Mouse (Mus musculus): ENCODE measurements at regions not wholly inside any gene's neighbourhood (a gene's known extent, or its start where the extent isn't known, plus 50 kb on each side); places are given as distances from the start of the nearest gene placed in this dataset.
A peak's percentile ranks its signal among the peaks of the same experiment; 100 is the strongest.

DNA sequence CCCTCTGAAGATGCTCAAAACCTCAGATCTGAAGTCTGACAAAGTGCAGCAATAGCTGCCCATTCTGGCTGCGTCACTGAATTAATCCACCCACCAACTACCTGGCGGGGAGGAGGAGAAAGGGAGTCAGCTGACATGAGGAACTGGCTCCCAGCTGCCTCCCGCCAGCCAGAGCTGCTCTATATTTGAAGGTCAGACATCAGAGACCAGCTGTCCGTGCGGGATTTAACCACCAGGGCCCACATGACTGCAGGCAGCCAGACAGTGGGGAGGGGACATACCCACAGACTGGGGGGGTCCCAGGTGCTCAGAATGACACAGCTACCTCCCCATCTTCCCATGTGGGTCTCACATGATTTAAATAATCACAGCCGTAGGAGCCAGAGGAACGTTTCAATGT, 94.8 kb upstream of the Aldh1b1 start:
- DNase-seq: no peak

DNA sequence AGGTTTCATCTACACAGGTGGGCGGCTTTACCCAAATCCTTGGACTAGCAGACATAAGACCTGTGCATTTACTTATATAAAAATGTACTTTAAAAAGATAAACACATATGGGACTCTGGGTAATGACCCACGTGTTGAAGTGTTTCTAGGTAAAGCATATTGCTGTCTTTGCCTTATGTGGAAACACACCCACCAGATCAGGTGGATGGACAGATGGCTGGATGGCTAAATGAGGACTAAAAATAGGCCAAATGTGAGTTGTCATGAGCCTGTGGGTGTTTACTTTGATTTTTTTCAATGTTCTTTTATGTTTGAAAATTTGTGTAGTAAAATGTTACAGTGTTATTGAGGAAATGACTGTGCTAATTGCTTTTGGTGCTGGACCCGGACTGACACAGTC, 99.2 kb upstream of the Aldh1b1 start:
- DNase-seq: no peak

DNA sequence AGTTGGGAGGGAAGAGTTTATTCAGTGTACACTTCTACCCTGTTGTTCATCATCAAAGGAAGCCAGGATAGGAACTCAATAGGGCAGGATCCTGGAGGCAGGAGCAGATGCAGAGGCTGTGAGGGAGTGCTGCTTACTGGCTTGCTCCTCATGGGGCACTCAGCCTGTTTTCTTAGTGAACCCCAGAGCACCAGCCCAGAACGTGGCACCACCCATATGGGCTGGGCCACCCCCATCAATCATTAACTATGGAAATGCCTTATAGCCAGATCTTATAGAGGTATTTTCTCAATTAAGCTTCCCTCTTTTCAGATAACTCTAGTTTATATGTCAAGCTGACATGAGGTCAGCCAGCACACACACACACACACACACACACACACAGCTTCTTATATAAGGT, 103.6 kb upstream of the Aldh1b1 start:
- DNase-seq: no peak

DNA sequence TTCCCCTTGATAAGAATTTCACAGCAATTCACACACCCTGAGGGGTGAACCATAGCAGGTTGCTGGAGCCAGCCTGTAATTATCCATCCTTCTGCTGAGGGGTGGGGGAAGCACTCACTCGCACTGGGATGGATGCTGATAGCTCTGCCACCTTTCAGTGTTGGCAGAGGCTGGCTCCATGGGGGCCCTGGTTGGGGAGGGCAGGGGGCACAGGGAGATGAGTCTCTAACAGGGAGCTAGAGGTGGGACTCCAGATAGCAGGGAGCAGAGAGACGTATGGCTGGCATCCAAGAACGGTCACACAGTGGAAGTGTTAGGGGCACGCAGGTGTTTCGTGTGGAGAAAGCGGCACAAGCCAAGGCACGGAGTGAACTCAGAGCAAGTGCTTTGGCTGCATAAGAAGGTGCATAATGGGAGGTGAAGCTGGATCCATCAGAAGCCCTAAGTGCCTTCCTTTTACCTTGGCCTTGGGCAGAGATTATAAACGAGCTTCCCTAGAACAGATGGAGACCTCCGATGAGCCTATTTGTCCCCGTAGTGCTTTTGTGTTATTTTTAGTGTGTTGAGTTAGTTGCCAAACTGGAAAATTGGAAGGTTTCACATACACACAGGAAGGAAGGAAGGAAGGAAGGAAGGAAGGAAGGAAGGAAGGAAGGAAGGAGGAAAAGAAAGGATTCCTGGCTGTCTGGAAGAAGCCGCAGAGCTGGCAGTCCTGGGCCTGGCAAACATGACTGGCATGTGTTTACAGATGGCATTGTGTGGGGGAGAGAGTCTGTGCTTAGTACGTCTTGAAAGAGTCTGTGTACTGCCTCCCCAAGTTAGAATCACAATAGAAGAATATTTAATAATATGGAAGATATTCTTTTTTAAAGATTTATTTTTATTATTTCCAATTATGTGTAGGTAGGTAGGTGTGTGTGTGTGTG, 108.6 kb upstream of the Aldh1b1 start:
- peak; percentile 69 for DNase-seq

DNA sequence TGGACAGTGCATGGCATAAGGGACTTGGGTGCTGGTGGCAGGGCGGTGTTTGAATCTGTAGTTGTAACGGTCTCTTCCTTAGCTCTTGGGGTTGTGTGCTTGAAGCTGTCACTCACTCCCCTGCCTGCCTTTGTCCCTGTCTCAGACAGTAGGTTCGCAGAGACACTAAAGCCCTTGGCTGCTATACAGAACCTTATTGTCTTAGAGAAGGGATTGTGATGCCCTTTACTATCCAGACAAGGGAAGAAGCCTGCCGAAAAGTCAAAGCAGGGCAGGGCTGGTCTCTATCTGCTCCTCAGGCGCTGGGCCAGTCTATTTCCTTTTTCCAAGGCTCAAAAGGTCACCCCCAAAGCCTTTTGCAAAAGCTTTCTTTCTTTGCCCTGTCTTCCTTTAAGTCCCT, 109.2 kb upstream of the Aldh1b1 start:
- no peak for DNase-seq

DNA sequence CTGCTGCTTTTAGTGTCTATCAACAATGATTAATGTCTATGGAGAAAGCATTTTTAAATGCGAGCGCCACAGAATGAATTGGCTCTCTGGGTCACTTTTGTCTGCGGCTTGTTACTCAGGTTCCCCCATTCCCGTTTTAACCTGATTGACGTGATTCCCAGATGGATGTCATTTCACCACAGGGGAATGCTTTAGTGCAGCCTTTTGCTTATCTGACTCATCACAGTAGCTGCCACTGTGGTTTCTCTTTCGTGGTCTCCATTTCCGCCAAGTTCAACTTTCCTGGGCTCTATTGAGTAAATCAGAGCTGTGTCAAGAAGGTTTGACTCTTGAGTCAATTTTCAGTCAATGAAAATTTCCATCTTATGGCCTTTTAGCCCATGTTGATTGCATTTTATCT, 110.6 kb upstream of the Aldh1b1 start:
- no peak for DNase-seq

DNA sequence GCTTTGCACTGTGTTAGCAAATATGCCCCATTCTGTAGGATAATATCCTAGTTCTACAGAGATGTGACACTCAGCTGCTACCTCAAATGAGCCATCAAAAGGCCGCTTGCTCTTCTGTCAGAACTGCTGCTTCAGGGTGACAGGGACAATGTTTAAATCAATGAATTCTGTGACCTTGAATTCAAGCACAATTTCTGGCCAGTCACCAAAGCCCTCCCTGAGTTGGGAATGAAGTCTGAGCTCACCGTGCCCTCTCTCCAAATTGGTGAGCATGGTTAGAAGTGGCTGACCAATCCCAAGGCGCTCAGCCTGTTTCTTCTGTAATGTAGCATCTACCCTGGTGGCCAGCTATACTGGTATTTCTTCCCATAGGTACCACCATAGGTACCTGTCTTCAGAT, 113.8 kb upstream of the Aldh1b1 start:
- no peak for DNase-seq

DNA sequence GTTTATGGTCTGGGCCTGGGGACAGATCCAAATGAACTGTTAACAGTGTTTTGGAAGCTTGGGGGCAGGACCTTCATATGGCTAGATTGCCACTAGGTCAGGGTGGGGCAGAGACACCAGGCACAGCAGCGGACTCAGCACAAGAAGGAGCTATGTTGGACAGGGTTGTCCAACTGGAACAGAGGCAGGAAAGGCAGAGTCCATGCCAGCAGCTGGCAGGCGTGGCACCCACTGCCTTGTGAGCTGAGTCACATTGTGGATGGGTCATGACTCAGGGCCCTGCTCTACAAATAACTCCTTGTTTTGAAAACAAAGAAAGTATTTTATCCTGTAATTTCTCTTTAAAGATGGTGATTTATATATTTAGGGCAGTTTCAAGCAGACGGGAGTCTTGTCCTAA, 115.6 kb upstream of the Aldh1b1 start:
- DNase-seq: peak; percentile 18

DNA sequence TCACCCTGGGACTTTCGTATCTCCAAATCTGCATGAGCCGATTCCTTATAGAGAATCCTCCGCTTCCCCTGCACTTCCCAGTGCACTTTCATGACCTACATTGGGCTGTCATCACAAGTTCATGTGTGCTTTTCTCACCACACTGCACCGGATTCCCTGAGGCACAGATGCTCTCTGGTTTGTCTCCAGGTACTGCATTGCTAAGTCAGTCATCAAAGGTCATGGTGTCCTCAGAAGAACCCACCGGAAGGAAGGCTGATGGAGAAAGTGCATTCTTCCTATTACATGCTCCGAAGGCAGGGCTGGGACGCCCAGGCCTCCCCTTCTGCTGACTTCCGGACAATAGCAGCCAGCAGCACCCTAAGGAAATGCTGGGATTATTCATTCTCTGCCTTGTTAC, 116.1 kb upstream of the Aldh1b1 start:
- DNase-seq: no peak

DNA sequence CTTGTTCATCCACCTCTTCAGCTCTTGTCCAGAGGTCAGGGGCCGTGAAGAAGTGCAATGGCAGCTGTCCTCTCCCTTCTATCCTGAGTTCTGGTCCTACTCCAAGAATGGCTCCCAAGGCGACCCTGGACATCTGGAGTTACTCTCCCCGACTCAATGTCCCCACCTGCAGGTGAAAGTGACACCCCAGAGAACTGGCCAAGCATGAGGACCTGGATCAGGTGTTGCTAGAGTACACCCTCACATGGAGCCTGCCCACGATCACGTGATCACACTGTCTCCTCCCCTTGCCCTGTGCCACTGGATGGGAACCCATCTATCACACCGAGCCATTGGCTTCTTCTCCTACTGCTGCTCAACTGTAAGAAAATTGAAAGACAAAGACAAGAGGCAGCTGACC, 122.7 kb upstream of the Aldh1b1 start:
- no peak for DNase-seq

DNA sequence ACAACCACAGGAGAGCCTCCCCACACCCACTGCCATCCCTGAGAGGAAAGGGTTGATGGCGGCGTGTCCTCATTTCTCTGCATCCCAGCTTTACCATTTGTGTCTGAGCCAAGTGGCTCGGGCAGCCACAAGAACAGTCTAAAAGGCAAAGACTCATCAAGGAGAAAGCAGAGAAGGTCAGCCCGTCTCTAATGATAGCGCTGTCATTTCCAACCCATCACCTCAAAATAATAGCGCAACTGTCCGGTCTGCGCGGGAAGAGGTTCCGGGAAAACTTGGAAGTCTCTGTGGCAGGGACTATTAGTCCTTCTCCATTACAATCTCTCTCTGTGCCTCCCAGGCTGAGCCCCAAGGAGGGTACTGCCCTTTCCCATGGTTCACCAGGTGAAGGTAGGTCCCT, 124.5 kb upstream of the Aldh1b1 start:
- DNase-seq: no peak

DNA sequence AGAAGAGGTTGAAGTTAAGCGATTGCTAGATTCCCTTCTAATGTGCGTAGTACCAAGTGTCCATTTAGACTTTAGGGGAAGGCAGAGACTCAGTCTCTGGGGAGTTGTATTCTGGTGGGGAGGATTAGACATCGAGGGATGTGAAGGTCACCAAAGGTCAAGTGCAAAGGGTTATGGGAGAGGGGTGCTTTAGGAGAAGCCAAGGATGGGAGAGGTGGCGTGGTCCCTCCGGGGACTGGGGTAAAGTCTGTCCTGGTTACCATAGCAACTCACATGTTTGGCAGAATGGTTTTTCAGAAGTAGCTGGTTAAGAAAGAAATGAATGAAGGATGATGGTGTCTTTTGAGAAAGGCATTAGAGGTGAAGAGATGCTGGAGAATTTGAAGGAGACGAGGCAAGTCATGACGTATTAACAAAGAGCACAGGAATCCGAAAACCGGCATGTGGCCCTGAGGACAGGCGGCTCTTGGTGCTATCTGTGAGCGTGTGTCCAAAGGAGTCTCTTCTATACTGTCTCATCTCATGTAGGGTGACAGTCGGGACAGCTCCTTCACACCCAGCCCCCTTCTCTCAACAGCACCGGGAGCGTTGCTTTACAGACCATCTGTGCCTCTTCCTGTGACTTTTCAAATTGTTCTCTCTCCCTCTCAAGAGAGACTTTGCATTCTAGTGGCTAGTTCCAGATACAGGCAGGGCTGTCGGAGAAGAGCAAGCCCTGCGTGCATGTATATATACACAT, 125.6 kb upstream of the Aldh1b1 start:
- no peak for DNase-seq

DNA sequence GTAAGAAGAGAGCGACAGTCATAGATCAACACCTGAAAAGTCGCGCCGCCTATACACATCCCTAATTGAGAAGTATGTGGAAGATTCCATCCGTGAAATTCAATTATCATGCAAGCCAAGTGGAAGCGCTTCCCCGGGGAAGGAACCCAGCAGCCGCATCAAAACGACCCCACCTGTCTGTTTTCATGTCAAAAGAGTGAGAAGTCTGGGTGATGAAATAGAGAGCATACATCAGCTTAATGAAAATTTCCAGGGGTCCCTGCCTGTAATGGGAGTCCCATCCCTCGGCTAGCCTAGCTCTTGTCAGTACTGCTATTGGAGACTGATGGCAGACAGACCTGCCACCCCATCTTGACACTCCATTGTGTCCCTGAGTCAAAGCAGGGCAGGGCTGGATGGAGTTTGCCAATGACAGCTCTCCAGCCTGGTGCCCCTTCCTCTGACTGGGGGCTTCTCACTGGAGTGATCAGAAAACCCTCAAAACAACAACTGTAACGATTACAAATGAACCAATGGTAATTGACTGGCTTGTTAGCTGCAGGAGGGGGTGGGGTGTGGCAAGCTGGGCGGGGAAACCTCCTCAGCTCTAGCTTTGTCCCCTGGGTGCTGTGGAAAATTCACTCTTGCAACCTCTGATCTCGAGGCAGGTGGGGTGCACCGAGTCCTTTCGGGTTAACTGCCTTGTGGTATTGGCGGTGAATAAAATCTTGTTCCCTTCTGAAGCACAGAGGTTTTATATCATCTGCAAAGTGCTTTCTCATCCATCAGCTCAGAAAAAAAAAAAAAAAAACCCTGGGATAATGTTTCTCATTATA, 126.4 kb upstream of the Aldh1b1 start:
- no peak for DNase-seq

DNA sequence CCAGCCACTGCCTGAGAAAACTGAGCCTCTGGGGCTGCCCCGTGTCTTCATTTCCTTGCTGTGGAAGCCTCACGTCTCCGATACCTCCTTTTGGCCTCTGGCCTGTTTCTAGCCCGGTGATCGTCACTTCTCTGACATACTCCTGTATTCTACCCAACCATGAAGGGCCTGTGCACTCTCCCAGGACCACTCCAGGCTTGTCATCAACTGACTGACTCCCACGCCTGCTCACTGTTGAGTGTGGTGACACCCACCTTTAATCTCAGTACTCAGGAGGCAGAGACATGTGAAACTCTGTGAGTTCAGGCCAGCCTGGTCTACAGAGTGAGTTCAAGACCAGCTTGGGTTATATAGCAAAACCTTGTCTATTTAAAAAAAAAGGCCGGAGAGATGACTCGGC, 132.1 kb upstream of the Shb start:
- no peak for DNase-seq

DNA sequence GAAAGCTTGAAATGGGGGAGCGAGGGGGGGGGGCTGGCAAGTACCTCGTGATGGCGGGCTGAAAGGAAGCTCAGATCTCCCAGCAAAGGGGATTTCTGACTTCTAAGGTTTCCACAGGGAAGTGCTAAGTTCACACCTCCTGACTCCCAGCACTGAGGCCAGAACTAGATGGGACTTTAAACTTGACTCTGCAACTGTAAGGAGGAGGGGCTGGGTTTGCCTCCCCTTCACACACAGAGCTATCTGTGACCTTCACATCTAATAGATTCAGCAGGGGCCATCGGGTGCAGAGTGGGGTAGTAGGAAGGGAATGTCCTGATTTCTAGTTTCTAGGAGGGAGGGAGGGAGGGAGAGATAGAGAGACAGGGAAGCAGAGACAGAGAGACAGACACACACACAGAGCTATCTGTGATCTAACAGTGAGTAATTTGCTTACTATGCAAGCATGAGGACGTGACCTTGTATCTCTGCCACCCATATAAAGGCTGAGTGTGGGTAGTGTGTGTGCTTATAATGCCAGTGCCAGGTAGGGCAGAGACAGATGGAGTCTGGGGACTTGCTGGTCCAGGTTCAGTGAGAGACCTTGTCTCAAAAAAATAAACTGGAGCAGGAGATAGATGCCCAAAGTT, 125.2 kb upstream of the Shb start:
- DNase-seq: no peak

DNA sequence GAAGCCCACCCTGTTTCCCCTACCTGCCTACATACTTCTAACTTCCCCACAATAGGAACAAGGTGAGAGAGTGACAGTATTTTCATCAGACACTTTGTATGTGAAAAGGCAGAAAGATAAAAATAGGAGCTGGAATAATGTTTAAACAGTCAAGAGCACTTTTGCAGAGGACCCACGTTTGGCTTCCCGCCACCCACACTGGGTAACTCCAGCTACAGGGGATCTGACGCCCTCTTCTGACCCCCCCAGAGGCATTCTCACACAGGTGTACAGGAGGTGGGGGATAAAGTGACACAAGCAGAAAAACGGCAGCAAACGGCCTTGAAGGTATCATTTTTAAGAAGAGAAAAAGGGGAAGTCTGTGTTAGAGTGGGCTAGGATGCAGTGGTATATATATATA, 123.5 kb upstream of the Shb start:
- no peak for DNase-seq

DNA sequence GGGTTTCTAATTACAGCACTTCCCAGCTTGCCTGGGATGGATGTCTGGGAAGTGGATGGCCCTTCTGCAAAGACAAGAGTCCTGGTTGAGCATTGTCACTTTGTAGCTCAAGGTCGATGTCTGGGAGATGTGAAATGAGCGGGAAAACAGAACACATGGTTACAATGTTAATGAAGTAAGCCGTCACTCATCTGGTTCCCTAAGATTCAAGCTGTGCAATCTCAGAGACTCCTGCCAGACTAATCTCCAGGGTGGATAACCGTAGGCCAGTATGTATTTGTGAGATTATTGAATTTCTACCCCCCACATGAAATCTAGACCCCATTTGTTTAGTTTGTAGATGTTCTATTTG, 122.5 kb upstream of the Shb start:
- DNase-seq: no peak

DNA sequence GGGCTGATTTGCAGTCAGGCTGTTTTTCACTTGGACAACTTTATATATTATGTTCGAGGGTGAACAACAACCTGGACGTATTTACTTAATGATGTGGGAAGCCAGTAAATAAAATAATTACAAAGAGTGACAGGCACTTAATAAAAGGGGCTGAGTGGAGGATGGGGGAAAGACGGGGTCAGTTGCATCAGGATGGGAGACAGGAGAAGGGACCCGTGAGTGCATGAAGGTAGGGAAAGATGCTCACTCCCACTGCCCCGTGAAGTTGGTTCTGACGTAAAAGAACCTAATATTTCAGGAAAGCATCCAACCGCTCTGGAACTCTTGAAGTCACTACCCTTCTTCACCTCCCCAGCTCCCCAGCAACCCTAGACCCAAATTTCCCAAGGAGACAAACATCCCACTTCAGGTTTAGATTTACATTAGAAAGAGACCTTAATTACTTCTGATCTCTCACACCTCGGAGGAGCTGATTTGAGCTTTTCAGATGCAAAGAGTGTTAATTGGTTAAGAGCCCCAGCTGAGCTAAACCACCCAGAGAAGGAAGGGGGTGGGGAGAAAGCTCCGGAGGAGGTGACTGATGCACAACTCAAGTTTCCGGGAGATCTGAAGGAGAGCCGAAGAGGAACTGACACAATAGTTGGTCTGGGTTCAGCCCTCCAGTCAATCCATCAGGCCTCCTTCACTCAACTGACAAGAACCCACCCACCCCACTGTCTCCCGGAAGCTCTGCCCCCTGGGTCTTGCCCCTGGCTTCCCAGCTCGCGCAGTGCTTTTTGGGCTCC, 121.9 kb upstream of the Shb start:
- DNase-seq: no peak

DNA sequence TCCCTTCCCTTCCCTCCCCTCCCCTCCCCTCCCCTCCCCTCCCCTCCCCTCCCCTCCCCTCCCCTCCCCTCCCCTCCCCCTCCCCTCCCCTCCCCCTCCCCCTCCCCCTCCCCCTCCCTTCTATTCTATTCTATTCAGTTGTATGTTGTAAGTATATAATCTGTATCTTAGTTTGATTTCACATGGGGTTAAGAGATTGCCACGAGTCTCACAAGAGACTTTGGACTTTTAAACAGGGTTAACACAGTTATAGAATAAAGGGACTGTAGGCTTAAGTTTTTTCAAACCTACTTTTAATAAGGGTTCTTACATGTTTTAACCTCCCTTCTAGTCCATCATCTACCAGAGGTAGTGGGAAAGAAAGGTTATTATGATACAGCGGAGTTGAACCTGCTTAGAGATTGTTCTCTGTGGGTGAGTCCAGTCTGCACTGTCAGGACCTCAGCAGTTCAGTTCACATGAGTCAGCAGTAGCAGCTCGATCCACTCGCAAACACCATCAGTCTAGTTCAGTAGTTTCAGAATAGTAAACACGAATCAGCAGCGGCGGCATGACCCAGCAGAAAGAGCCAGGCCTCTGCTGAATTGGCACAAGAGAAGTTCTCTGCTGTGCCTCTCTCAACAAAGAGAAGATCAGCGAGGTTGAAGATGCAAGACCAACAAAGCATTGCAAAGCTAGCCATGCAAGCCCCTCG, 116.8 kb upstream of the Shb start:
- DNase-seq: no peak

DNA sequence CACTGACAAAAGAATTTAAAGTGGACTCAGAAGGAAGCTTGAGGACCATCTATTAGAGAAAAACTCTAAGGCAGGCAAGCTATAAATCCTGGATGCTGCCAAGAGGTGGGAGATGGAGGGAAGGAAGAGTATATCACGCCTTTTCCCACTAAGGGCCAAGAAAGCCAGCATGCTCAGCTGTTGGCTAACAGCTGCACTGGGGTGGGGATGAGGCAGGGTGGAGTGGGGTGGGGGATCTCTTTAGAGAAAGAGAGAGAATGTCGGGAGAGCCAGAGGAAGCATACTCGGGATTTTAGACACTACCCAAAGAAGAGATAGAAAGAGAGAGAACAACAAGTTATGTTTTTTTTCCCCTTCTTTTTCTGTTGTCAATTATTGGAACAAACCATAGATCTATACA, 115.2 kb upstream of the Shb start:
- no peak for DNase-seq

DNA sequence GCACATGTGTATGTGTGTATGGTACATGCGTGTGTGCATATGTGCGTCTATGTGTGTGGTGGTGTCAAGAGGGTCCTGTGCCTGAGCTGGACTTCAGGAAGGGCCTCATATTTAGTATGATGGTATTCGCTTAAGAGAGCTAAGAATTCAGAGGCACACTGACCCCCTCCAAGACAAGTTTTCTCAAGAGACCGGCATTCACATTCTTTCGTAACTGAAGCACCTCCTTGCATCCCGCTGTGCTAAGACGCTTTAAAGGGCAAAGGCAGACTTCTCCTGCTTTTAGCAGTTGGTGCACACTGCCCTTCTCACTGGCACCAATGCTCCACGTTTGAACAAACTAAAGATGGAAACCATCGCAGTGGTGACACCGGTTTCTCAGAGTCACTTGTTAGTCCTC, 110.3 kb upstream of the Shb start:
- DNase-seq: no peak

DNA sequence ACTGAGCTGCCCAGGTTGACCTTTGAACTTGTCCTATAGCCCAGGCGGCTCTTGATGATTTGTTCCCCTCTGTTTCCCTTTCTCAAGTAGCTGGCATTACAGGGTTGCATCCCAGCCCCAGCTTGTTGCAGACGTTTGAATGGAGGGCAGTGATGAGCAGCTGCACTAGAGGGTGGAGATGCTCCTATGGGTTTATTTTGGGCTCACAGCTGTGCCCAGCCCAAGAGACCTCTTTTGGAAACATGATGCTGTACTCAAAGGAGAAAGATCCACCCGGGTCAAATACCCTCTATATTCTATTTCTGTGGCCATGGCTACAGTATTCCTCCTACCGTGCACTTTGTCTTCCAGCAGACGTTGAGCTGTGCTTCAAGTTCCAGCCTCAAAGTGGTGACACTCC, 109.0 kb upstream of the Shb start:
- DNase-seq: no peak

Measured in cerebellum, adult 9-11 months (tissue).